Mouse (Mus musculus) E14TG2a.4 (cell line): Measurements from ENCODE around the gene Zfp131.
"Not testable (repeated sequence)": the region's sequence is repeated elsewhere in the genome, so short reads cannot be mapped to it uniquely, and the experiment has no call there.

Experiments used
- CTCF ChIP-seq: conservative IDR thresholded peaks from 2 replicates; pipeline ENCODE4 v1.5.1; 2014; ENCODE audit warnings: low read length
- NANOG ChIP-seq: IDR thresholded peaks from 2 replicates; pipeline ENCODE4 v1.6.1; 2014; ENCODE audit warnings: borderline replicate concordance, low read length, mixed read lengths
- POU5F1 ChIP-seq: IDR thresholded peaks from 2 replicates; pipeline ENCODE4 v1.6.1; 2014; ENCODE audit warnings: low read length, borderline replicate concordance

- not testable (repeated sequence) for TF ChIP-seq CTCF, NANOG, POU5F1
Measured at GRCm38 (mm10) chr13:119830116-119830515, 39.4 kb upstream of the Zfp131 start, which contains the start of gene AF067063.
